Comparison of ENCODE assay signal across 8 mouse cellular contexts in the genomic region with DNA sequence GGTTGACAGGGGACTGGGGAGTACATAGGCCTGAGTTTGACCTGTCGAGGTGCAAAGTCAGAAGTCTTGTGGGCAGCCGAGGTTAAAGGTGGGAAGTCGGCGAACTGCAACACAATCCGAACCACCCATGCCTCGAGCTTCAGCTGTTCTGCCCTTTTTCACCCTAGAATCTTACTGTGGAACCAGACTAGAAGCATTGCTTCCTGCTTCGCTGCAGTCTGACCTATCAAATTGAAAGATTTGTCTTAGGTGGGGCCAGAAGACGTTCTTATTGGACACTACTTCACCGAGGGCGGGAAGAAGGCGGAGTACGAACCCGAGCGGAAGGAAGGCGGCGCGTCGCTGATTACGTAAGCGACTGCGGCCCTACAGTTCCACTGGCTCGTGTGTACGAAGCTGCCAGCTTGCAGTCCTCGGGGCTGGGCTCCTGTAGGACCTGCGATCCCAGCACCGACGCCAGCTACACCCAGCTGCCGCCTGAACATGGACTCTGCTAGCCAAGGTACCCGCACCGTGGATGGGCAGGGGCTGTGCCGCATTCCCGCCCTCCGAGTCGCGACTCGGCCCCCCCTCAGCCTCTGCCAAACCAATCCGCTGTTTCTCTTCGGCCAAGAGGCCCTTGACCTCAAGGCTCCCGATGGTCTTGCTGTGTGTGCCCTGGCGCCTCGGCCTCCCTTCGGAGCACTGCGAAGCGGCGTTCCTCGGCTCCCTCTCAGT. TPM values are rescaled to one million over a fixed set of nuclear protein-coding genes. Genes with fewer than 3 reads are reported as not detected.
DNase-seq lines count a peak whose midpoint lies in the region; ATAC-seq and TF ChIP-seq lines count a peak whose summit lies in the region.

Tpd52l2 (plus strand) TSS at position 312 of the 717 bp plus-strand sequence.

- peaks cover 2% of the 10 kb centered on the region; the same call in 1 of the 2 replicates for H3K4me1 ChIP-seq in cortical plate, adult 2 months (ENCODE audit: control insufficient read depth, insufficient read depth, low read length)
- H3K4me1 ChIP-seq in megakaryocyte, embryonic 14.5 days, result peaks cover 57% of the 10 kb centered on the region

- peak; percentile 96 for ATAC-seq in activated CD4-positive, CD25-positive, alpha-beta regulatory T cell, adult 4 months

- peak within 1 kb of the TSS; percentile 84 for H3K4me3 ChIP-seq in cortical plate, adult 2 months (ENCODE audit: insufficient read depth, low read length)
- H3K4me3 ChIP-seq in megakaryocyte, embryonic 14.5 days (replicated peaks), result peak within 1 kb of the TSS; percentile 93

- H3K27ac ChIP-seq in cortical plate, adult 2 months (ENCODE audit: insufficient read depth, low read length), result peak within 1 kb of the TSS; percentile 75

- H3K9me3 ChIP-seq in megakaryocyte, embryonic 14.5 days, result no peaks in the 10 kb centered on the region

- H3K27me3 ChIP-seq in megakaryocyte, embryonic 14.5 days (replicated peaks), result peaks cover 15% of the 10 kb centered on the region

- TF ChIP-seq POLR2A in cortical plate, adult 2 months (IDR thresholded peaks at IDR 0.05; ENCODE audit: extremely low read depth, insufficient read depth, low read length), result peak; percentile 80

- H3K36me3 ChIP-seq in megakaryocyte, embryonic 14.5 days (replicated peaks; ENCODE audit: low read length), result peaks cover 30% of the 10 kb centered on the region

- no peak for TF ChIP-seq CTCF in cortical plate, adult 2 months (IDR thresholded peaks at IDR 0.05; ENCODE audit: extremely low read depth, insufficient read depth, low read length)

- DNase-seq in gastrocnemius, adult 8-10 months (ENCODE audit: low spot score in 2 of 2), result peak; percentile 81 to 88
- peak; percentile 90 for DNase-seq in hindlimb bud, embryonic 11.5 days (ENCODE audit: extremely low spot score, low read depth, low spot score)
- peak; percentile 76 to 93 for DNase-seq in left cerebral cortex, adult 8-10 months (ENCODE audit: low spot score in 2 of 2)
- DNase-seq in right cerebral cortex, postnatal 10 days (ENCODE audit: low spot score in 2 of 2), result peak; percentile 97 to 98
- peak; percentile 72 for DNase-seq in urinary bladder, postnatal 25 days (ENCODE audit: low spot score)

RNA-seq across cellular contexts. Expression of gene Tpd52l2, which starts in this region (rescaled TPM):
- polyA plus RNA-seq in activated CD4-positive, CD25-positive, alpha-beta regulatory T cell, adult 4 months (2017; shearing (Covaris generic)), result 100 to 1,000 TPM in 1 of 2 experiments, 10 to 100 TPM in 1; 88.0 to 103 TPM
- 112 and 120 TPM in 2 replicates for polyA plus RNA-seq in cortical plate, adult 2 months (2012; rRNA removed)
- 10 to 100 TPM; 43.7 to 49.1 (median 45.8) TPM for total RNA-seq in gastrocnemius, adult 8-10 months (2022)
- 10 to 100 TPM; 71.5 to 81.3 (median 74.0) TPM for total RNA-seq in left cerebral cortex, adult 8-10 months (2022)
- 7.5 and 38.2 TPM in 2 replicates for polyA plus RNA-seq in megakaryocyte, embryonic 14.5 days (2012; ENCODE audit: insufficient read depth, low replicate concordance)

Comparison
In these comparisons a context has a peak if more than half of its experiments do, and no peak if none do; other contexts are left out.
1. Peak in every context shown above with its lines: DNase-seq, ATAC-seq, H3K4me3 ChIP-seq and H3K27ac ChIP-seq.